Mouse (Mus musculus) E14TG2a.4 (cell line): ENCODE data around the gene Tec.

Experiments used
- CTCF ChIP-seq: conservative IDR thresholded peaks from 2 replicates; pipeline ENCODE4 v1.5.1; 2014; ENCODE audit warnings: low read length
- NANOG ChIP-seq: IDR thresholded peaks from 2 replicates; pipeline ENCODE4 v1.6.1; 2014; ENCODE audit warnings: borderline replicate concordance, low read length, mixed read lengths
- POU5F1 ChIP-seq: IDR thresholded peaks from 2 replicates; pipeline ENCODE4 v1.6.1; 2014; ENCODE audit warnings: low read length, borderline replicate concordance

GRCm38 (mm10) chr5:72899255-72899654 lies 31.0 kb upstream of the Tec start:
- TF ChIP-seq CTCF (no peak), NANOG (no peak), POU5F1 (no peak)
